7 mouse cellular contexts compared by ENCODE assay signal in the genomic region with DNA sequence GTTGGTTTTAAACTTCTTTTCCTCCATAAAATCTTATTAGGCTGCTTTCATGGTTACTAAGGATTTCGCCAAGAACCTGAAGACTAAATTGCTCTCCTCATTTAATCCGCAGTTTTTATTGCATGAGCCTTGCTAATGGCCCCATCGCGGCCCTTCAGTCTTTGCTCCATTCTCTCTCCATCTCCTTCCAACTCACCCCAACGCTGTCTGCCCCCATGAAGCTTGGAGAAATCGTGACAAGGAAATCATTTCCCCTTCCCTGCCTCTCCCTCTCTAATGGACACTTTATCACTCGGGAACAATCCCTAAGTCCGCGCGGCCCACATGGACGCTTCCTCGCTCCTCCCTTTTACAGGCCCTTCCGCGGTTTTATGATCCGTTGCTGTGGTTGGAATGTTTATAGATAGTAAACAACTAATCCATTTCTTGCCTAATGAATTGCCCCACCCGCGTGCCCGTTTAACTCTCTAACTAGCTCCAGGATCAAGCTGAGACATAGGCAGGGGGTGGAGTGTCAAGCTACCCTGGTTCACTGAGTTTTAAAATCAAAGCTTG.
A peak's percentile ranks its signal among the peaks of the same experiment; 100 is the strongest.
DNase-seq lines count a peak whose midpoint lies in the region; ATAC-seq and TF ChIP-seq lines count a peak whose summit lies in the region.

No protein-coding gene starts in this region.

- H3K27me3 ChIP-seq in forebrain, postnatal 0 days (ENCODE audit: insufficient read depth, low read length): peaks cover 50% of the 10 kb centered on the region
- H3K27me3 ChIP-seq in limb, embryonic 15.5 days: peaks cover 41% of the 10 kb centered on the region
- no peaks in the 10 kb centered on the region for H3K27me3 ChIP-seq in stomach, postnatal 0 days (ENCODE audit: control insufficient read depth, insufficient read depth, low read length)

- DNase-seq in ovary, postnatal 36 days (ENCODE audit: low spot score): peak; percentile 15
- no peak for DNase-seq in ovary, postnatal 10 days (ENCODE audit: low spot score)
- peak; percentile 10 for DNase-seq in forebrain, postnatal 0 days
- no peak for DNase-seq in stomach, postnatal 0 days (ENCODE audit: low spot score)
- DNase-seq in left cerebral cortex, adult 2 months (ENCODE audit: extremely low spot score in 1 of 2, low spot score in 2 of 2): no peak
- no peak for DNase-seq in urinary bladder, postnatal 14 days (ENCODE audit: low spot score)

- no peak for ATAC-seq in forebrain, postnatal 0 days
- ATAC-seq in limb, embryonic 15.5 days (ENCODE audit: insufficient number of reproducible peaks, low FRiP score, low TSS enrichment, low read depth): no peak
- no peak for ATAC-seq in stomach, postnatal 0 days (ENCODE audit: low FRiP score, low TSS enrichment)

- 4% methylated on average over 18 of the region's 18 CpGs for WGBS in forebrain, postnatal 0 days
- WGBS in limb, embryonic 15.5 days: 3% methylated on average over 18 of the region's 18 CpGs
- 16% methylated on average over 18 of the region's 18 CpGs for WGBS in stomach, postnatal 0 days

- H3K9me3 ChIP-seq in forebrain, postnatal 0 days (ENCODE audit: low read length): no peaks in the 10 kb centered on the region
- H3K9me3 ChIP-seq in limb, embryonic 15.5 days: no peaks in the 10 kb centered on the region
- no peaks in the 10 kb centered on the region for H3K9me3 ChIP-seq in stomach, postnatal 0 days (ENCODE audit: control insufficient read depth, low read length)

- H3K4me2 ChIP-seq in forebrain, postnatal 0 days (ENCODE audit: low read depth): no peak overlapping the region
- H3K4me2 ChIP-seq in limb, embryonic 15.5 days: peak overlapping the region; percentile 51
- H3K4me2 ChIP-seq in stomach, postnatal 0 days (replicated peaks; ENCODE audit: low read depth): peak overlapping the region; percentile 32

- no peaks in the 10 kb centered on the region for H3K4me1 ChIP-seq in forebrain, postnatal 0 days (ENCODE audit: insufficient read depth)
- H3K4me1 ChIP-seq in limb, embryonic 15.5 days: peaks cover 16% of the 10 kb centered on the region
- no peaks in the 10 kb centered on the region for H3K4me1 ChIP-seq in stomach, postnatal 0 days (replicated peaks; ENCODE audit: control insufficient read depth, insufficient read depth)

- no peaks in the 10 kb centered on the region for H3K36me3 ChIP-seq in forebrain, postnatal 0 days (ENCODE audit: insufficient read depth)
- no peaks in the 10 kb centered on the region for H3K36me3 ChIP-seq in limb, embryonic 15.5 days
- H3K36me3 ChIP-seq in stomach, postnatal 0 days (ENCODE audit: control insufficient read depth, insufficient read depth, low read length): no peaks in the 10 kb centered on the region

- H3K9ac ChIP-seq in forebrain, postnatal 0 days: no peak overlapping the region
- no peak overlapping the region for H3K9ac ChIP-seq in limb, embryonic 15.5 days
- H3K9ac ChIP-seq in stomach, postnatal 0 days (ENCODE audit: low read length): no peak overlapping the region

- no peak for TF ChIP-seq CTCF in forebrain, postnatal 0 days (IDR thresholded peaks at IDR 0.05; ENCODE audit: low read depth)
- TF ChIP-seq CTCF in stomach, postnatal 0 days (IDR thresholded peaks at IDR 0.05; ENCODE audit: low read depth): no peak
- no peak for TF ChIP-seq CTCF in left cerebral cortex, adult 2 months (IDR thresholded peaks at IDR 0.05)

- intact Hi-C loops in left cerebral cortex, adult 2 months (cut with DNase I): loop anchor here (5.0 kb wide), 2 partner anchors 695 to 710 kb away; no protein-coding TSS in a partner anchor

- H3K27ac ChIP-seq in forebrain, postnatal 0 days (ENCODE audit: low read depth, low read length): no peak overlapping the region
- no peak overlapping the region for H3K27ac ChIP-seq in limb, embryonic 15.5 days
- H3K27ac ChIP-seq in stomach, postnatal 0 days (replicated peaks): no peak overlapping the region
- no peak overlapping the region for H3K27ac ChIP-seq in left cerebral cortex, adult 2 months

- H3K4me3 ChIP-seq in forebrain, postnatal 0 days (ENCODE audit: low read depth, low read length): no peak overlapping the region
- peak overlapping the region; percentile 25 for H3K4me3 ChIP-seq in limb, embryonic 15.5 days
- no peak overlapping the region for H3K4me3 ChIP-seq in stomach, postnatal 0 days (ENCODE audit: low read depth, low read length)
- no peak overlapping the region for H3K4me3 ChIP-seq in left cerebral cortex, adult 2 months

- no peak for TF ChIP-seq EP300 in stomach, postnatal 0 days (optimal IDR thresholded peaks at IDR 0.05)

Comparison
In these comparisons a context has a peak if more than half of its experiments do, and no peak if none do; other contexts are left out.
1. DNase-seq: peak in ovary, postnatal 36 days (single experiment) and forebrain, postnatal 0 days (single experiment); none in ovary, postnatal 10 days (single experiment), stomach, postnatal 0 days (single experiment), left cerebral cortex, adult 2 months (0 of 2) and urinary bladder, postnatal 14 days (single experiment).